Mouse (Mus musculus): Measurements from ENCODE around the gene Fxn. TPM values are rescaled to one million over a fixed set of nuclear protein-coding genes. Genes with fewer than 3 reads are reported as not detected.

Fxn gene
- 41.1 and 42.3 TPM in 2 replicates for polyA plus RNA-seq (2015; fragmentation: Nextera tagmentation; extraction: Ambion mirVana)

DNA sequence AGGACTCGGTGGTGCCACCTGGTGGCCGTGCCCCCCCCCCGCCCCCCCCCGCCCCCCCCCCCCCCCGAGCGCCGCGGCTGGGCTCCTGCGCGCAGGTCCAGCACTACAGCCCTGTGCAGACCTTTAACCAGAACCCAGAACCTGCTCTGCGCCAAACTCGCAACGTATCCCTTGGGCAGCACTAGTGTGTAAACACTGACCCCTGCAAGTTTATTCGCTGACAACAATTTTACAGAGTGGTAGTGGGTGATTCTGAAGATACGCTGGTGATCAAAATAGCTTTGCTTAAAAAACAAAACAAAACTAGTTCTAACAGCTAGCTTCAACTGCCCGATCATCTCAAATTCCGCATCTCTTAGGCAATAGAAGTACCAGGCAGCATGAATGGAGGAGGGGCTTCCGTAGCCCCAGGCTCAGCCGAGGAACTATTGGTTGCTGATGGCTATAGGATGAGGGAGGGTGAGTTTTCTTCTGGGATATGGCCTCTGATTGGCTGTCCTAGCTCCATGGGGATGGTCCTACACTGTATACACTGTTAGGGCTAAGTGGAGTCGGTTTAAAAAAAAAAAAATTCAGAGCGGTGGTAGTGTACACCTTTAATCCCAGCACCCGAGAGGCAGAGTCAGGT is at the start of gene Fxn:
Gene Fxn, minus strand, starts transcription at position 5 of the 628 bp plus-strand sequence.
- peak within 1 kb of the TSS; percentile 68 for H3K4me3 ChIP-seq (replicated peaks)
- peak within 1 kb of the TSS; percentile 81 for H3K9ac ChIP-seq
- H3K4me2 ChIP-seq (replicated peaks) = peak within 1 kb of the TSS; percentile 87
- no peaks in the 10 kb centered on the region for H3K9me3 ChIP-seq
- ATAC-seq = peak; percentile 93
- H3K4me1 ChIP-seq (replicated peaks) = 0 out of 2 replicates have a peak, but pooled peaks cover 3% of the 10 kb centered on the region
- no peaks in the 10 kb centered on the region for H3K36me3 ChIP-seq
- H3K27ac ChIP-seq = peak within 1 kb of the TSS; percentile 92
- 2% methylated on average over 13 of the region's 22 CpGs for WGBS
- no peaks in the 10 kb centered on the region for H3K27me3 ChIP-seq (replicated peaks)

DNA sequence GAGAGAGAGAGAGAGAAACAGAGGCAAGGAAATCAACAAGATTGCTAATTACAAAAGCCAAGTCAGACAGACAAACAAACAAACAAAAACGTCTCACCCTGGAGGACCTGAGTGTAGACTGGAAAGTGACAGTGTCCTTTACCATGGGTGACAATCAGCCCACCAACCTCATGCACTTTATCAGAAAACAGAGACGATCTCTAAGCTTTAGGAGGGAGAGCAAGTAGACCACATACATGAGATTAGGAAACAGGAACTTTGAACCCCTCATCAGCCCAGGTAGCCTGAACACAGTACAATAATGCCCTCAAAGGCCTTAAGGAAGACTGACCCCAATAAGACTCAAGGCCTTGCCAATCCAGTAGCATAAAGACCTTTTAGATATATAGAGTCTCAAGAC is 47.5 kb upstream of the Fxn start:
- H3K4me3 ChIP-seq (replicated peaks) = no peak overlapping the region
- H3K9me3 ChIP-seq = no peaks in the 10 kb centered on the region
- no peak overlapping the region for H3K4me2 ChIP-seq (replicated peaks)
- no peak for ATAC-seq
- H3K4me1 ChIP-seq (replicated peaks) = peaks cover 7% of the 10 kb centered on the region; the same call in 1 of the 2 replicates
- 59% methylated on average over 2 of the region's 2 CpGs for WGBS
- H3K36me3 ChIP-seq = no peaks in the 10 kb centered on the region
- H3K27ac ChIP-seq = no peak overlapping the region
- H3K9ac ChIP-seq = no peak overlapping the region
- H3K27me3 ChIP-seq (replicated peaks) = no peaks in the 10 kb centered on the region

DNA sequence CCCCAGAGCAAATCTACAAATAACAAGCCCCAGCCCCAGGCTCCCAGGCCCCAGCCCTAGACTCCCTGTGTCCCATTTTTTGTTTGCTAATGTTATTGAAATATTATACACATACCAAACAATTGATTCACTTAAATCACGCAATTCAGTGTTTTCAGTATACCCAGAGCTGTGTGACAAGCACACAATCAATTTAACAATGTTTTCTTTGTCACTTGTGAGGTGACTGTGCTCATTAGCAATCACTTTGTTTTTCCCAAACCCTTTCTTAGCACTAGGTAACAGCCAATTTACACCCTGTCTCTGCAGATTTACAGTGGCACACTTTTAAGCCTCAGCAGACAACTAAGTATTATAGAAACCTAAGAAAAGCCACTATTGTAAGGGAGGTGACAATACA is 46.6 kb upstream of the Fxn start:
- H3K9ac ChIP-seq = no peak overlapping the region
- H3K9me3 ChIP-seq = no peaks in the 10 kb centered on the region
- no peak overlapping the region for H3K27ac ChIP-seq
- ATAC-seq = no peak
- no peak overlapping the region for H3K4me3 ChIP-seq (replicated peaks)
- WGBS = 27% methylated on average over 1 of the region's 1 CpGs
- H3K36me3 ChIP-seq = no peaks in the 10 kb centered on the region
- no peaks in the 10 kb centered on the region for H3K27me3 ChIP-seq (replicated peaks)
- H3K4me1 ChIP-seq (replicated peaks) = peaks cover 7% of the 10 kb centered on the region; the same call in 1 of the 2 replicates
- H3K4me2 ChIP-seq (replicated peaks) = no peak overlapping the region

DNA sequence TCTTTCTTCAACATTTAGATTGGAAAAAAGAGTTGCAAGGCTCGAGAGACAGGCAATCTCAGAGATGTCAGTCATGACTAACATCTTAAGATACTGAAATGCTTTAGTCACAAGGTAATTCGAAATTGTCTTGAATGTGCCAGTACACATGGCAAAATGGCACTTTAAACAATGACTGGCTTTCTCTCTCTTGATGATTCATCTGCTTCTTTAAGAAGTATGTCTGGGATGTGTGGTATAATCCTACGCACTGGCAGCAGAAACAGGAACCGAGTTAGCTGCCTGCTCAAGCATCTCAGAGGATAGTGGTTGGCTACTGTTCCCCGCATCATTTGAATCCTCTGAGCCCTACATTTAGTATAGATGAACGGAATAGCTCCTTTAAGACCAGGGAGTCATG is 45.3 kb upstream of the Fxn start:
- 73% methylated on average over 6 of the region's 6 CpGs for WGBS
- H3K9ac ChIP-seq = no peak overlapping the region
- H3K4me2 ChIP-seq (replicated peaks) = no peak overlapping the region
- no peaks in the 10 kb centered on the region for H3K36me3 ChIP-seq
- H3K27me3 ChIP-seq (replicated peaks) = no peaks in the 10 kb centered on the region
- peaks cover 7% of the 10 kb centered on the region; the same call in 1 of the 2 replicates for H3K4me1 ChIP-seq (replicated peaks)
- ATAC-seq = no peak
- no peak overlapping the region for H3K27ac ChIP-seq
- no peaks in the 10 kb centered on the region for H3K9me3 ChIP-seq
- H3K4me3 ChIP-seq (replicated peaks) = no peak overlapping the region

DNA sequence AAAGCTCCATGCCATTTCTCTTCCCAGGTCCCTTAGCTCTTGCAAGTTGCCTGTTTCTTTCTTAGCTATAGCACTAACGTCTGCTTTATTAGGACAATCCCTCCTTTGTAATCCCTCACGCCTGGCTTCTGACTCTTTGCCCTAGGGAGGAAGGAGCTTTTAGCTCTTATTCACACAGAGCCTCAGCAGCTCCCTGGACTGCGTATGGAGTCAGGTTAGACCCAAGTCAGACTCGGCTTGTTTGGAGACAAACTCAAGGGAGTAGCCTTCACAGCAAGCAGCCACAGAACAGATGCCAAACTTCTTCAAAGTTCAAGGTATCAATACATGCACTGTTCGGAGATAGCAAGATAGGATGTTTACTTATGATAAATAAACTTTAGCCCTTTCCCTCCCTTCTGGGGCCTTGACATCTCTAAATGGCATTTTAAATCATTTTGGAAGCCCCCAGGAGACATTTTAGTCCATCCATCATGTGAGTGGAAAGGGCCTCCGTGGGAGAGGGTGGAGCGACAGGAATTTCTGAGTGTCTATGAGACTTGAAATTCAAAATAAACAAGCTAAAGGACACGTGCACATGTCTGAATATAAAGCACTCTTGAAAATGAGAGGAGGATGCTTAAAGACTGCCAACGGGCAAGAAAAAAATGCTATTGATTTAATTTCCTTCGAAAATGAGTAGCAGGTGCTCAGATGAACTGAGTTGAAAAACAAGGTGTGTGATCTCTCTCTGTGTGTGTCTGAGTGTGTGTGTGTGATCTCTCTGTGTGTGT is 43.6 kb upstream of the Fxn start:
- Histone ChIP-seq H3K27me3 (replicated peaks) (no peaks in the 10 kb centered on the region), H3K27ac (no peak overlapping the region), H3K4me1 (replicated peaks) (peaks cover 7% of the 10 kb centered on the region; the same call in 1 of the 2 replicates), H3K36me3 (no peaks in the 10 kb centered on the region), H3K4me2 (replicated peaks) (no peak overlapping the region), H3K9ac (no peak overlapping the region), H3K9me3 (no peaks in the 10 kb centered on the region), H3K4me3 (replicated peaks) (no peak overlapping the region)
- no peak; the same call in 1 of the 2 replicates for ATAC-seq
- 20% methylated on average over 10 of the region's 10 CpGs for WGBS

DNA sequence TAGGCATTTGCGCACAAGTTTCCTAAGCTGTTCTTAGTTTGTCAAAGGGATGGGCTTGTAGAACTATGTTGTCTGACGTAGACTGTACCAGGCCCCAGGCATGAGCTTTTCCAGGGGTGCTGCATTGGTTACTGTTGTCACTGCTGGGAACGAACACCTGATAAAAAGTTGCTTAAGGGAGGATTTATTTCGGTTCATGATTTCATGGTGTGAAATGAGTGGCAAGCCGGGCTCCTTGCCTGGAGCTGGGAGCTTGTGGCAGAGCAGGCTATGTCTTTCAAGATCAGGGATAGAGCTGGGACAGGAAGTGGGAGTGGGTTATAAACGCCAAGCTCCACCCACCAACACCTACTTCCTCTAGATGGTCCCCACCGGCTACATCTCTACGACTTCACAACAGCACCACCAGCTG is 41.5 kb upstream of the Fxn start:
- H3K4me2 ChIP-seq (replicated peaks) = no peak overlapping the region
- no peak overlapping the region for H3K9ac ChIP-seq
- H3K9me3 ChIP-seq = no peaks in the 10 kb centered on the region
- no peaks in the 10 kb centered on the region for H3K36me3 ChIP-seq
- no peaks in the 10 kb centered on the region for H3K27me3 ChIP-seq (replicated peaks)
- ATAC-seq = no peak
- WGBS = 87% methylated on average over 8 of the region's 8 CpGs
- H3K4me1 ChIP-seq (replicated peaks) = peaks cover 17% of the 10 kb centered on the region; the same call in 1 of the 2 replicates
- H3K27ac ChIP-seq = no peak overlapping the region
- no peak overlapping the region for H3K4me3 ChIP-seq (replicated peaks)

DNA sequence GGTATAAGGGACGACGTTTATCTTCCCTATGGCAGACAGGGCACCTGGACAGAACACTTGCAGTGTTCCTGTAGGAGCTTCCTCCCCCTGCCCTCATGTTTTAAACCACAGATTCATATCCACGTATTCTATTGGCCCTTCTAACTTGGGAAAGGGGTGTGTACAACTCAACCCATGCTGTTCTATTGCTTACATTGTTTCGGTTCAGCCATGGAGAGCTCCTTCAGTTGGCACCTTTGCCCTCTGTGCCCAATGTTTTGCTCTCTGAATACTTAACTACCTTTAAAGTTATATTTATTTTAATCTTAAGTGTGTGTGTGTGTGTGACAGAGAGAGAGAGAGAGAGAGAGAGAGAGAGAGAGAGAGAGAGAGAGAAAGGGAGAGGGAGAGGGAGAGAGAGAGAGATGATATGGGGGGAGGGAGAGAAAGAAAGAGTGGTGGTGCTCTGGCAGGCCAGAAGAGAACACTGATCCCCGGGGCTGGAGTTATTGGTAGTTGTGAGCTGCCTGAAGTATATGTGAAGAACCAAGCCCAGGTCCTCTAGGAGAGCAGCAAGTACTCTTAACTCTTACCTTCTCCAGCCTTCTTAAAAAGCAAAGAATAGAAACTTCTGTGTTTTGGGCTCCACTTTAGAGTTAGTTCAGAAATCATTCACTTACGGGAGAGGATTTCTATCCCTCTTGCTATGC is 41.0 kb upstream of the Fxn start:
- WGBS = 82% methylated on average over 6 of the region's 6 CpGs
- Histone ChIP-seq H3K9ac (no peak overlapping the region), H3K9me3 (no peaks in the 10 kb centered on the region), H3K4me2 (replicated peaks) (no peak overlapping the region), H3K36me3 (no peaks in the 10 kb centered on the region), H3K27me3 (replicated peaks) (no peaks in the 10 kb centered on the region), H3K4me1 (replicated peaks) (peaks cover 17% of the 10 kb centered on the region; the same call in 1 of the 2 replicates), H3K4me3 (replicated peaks) (no peak overlapping the region), H3K27ac (no peak overlapping the region)
- no peak for ATAC-seq

DNA sequence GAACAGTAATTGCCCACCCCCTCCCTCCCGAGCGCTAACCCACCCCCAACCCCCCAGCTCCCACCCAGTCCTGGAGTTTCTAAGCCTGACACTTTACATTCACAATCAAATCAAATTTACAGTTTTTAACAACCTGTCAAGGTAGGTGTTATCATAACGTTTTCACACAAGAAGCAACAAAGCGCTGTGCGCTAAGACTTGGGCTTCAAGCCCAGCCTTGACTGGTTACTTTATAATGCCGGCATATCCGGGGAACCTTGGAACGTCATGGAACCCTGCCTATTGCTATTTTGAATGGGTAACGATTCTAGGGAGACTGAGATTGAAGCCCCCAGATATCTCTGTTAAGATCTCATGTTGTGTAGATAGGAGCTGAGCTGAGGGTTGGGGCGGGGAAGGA is 37.8 kb upstream of the Fxn start:
- no peak overlapping the region for H3K9ac ChIP-seq
- no peak overlapping the region for H3K4me3 ChIP-seq (replicated peaks)
- H3K27me3 ChIP-seq (replicated peaks) = no peaks in the 10 kb centered on the region
- 0 out of 2 replicates have a peak, but pooled peaks cover 10% of the 10 kb centered on the region for H3K4me1 ChIP-seq (replicated peaks)
- peak; percentile 43 for ATAC-seq
- no peaks in the 10 kb centered on the region for H3K36me3 ChIP-seq
- 72% methylated on average over 10 of the region's 10 CpGs for WGBS
- no peak overlapping the region for H3K4me2 ChIP-seq (replicated peaks)
- H3K27ac ChIP-seq = peak overlapping the region; percentile 68; the same call in 1 of the 2 replicates
- no peaks in the 10 kb centered on the region for H3K9me3 ChIP-seq

DNA sequence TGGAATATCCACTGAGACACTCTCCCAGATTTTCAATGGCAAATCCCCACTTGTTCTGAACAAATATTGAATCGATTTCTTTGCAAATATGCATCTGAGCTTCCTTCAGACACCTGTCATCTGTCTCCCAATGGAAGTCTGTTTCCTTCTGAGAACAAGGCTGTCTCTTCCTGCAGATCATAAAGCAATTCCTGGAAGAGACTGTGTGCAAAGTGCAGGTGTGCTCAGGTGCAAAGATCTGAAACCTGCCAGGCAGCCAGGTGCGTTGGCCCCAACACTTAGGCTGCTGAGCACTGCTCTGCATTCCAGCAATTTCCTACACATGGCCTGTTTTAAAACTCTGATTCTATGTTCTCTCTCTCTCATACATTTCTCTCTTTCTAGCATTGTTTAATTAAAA is 37.3 kb upstream of the Fxn start:
- 55% methylated on average over 2 of the region's 2 CpGs for WGBS
- Histone ChIP-seq H3K4me1 (replicated peaks) (0 out of 2 replicates have a peak, but pooled peaks cover 10% of the 10 kb centered on the region), H3K9ac (no peak overlapping the region), H3K4me2 (replicated peaks) (no peak overlapping the region), H3K27me3 (replicated peaks) (no peaks in the 10 kb centered on the region), H3K27ac (peak overlapping the region; percentile 68), H3K4me3 (replicated peaks) (no peak overlapping the region), H3K9me3 (no peaks in the 10 kb centered on the region), H3K36me3 (no peaks in the 10 kb centered on the region)
- peak; percentile 95 for ATAC-seq

DNA sequence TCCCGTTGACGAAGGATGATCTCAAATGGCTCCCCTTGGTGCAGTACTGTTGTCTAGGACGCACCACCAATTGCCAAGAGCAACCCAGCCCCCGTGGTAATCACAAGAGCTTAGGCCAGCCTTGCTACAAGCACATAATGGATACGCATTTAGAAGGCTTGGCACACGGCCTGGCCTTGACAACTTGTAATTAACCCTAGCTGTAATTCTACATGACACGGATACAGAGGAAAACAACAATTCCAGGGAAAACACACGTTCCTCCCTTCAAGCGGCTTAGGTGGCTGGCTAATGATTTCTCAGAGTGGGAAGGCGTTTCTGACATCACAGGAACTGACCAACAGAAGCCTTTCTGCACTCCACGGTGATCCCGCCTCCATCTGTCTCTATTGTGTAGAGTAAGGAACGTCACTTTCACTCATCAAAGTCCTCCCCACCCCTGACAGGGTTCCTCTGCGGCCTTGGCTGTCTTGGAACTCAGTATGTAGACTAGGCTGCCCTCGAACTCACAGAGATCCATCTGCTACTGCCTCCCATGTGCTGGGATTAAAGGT is 36.7 kb upstream of the Fxn start:
- Histone ChIP-seq H3K4me2 (replicated peaks) (no peak overlapping the region), H3K36me3 (no peaks in the 10 kb centered on the region), H3K27ac (peak overlapping the region; percentile 68), H3K27me3 (replicated peaks) (no peaks in the 10 kb centered on the region), H3K9ac (no peak overlapping the region), H3K4me3 (replicated peaks) (no peak overlapping the region), H3K4me1 (replicated peaks) (0 out of 2 replicates have a peak, but pooled peaks cover 10% of the 10 kb centered on the region), H3K9me3 (no peaks in the 10 kb centered on the region)
- WGBS = 52% methylated on average over 15 of the region's 15 CpGs
- peak; percentile 50; the same call in 1 of the 2 replicates for ATAC-seq

DNA sequence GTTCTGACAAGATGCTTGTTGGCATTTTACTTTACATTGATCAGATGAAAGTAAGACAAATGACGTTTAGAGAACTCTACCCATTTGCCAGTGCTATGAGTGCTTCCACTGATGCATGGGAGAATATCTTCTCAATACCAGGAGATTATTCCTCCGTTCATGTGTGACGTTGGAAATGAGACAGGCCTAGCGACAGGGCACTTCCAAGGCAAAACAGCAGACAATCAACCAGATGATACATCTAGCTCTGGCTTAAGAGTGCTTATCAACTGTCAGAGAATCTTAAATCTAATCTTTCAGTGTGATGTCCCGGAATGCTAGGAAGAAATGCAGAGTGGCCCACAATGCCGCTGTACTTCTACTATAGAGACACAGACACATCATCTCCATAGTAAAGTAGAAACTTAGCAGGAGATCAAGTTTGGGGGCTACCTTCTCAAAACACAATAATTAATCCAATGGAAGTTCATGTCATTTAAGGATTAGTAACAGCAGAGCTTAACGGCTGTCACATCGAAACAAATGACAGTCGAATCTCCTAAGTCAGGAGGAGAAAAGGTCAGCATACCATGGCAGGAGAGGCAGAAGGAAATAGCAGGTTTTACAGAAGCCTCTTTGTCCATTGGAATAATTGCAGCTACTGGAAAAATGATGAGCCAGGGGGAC is 35.8 kb upstream of the Fxn start:
- ATAC-seq = no peak
- no peak overlapping the region for H3K4me2 ChIP-seq (replicated peaks)
- H3K9me3 ChIP-seq = no peaks in the 10 kb centered on the region

More for the DNA sequence above, 35.8 kb upstream of the Fxn start:
- Histone ChIP-seq H3K36me3 (no peaks in the 10 kb centered on the region), H3K27ac (no peak overlapping the region), H3K27me3 (replicated peaks) (no peaks in the 10 kb centered on the region), H3K9ac (no peak overlapping the region), H3K4me3 (replicated peaks) (no peak overlapping the region), H3K4me1 (replicated peaks) (0 out of 2 replicates have a peak, but pooled peaks cover 10% of the 10 kb centered on the region)
- 73% methylated on average over 9 of the region's 9 CpGs for WGBS

Measured in intestine, embryonic 15.5 days (tissue).